Mouse (Mus musculus) adrenal gland, postnatal 36 days (tissue): ENCODE measurements at regions not wholly inside any gene's neighbourhood (a gene's known extent, or its start where the extent isn't known, plus 50 kb on each side); places are given as distances from the start of the nearest gene placed in this dataset. TPM values are rescaled to one million over a fixed set of nuclear protein-coding genes. Genes with fewer than 3 reads are reported as not detected.

Experiments used
- microRNA-seq: library from miRNA; unstranded; fragments of <30 nt; microRNA quantifications from one replicate; pipeline ENCODE4 v1.2.0, GENCODE M21; 2021

Small RNA genes lying in the stretch of these regions (microRNA-seq; reads per million reads assigned to microRNA genes)
- not detected for gene Gm25693
